Mouse (Mus musculus) liver, embryonic 16.5 days (tissue): ENCODE measurements around the gene Edn2. TPM values are rescaled to one million over a fixed set of nuclear protein-coding genes. Genes with fewer than 3 reads are reported as not detected.

ENCODE experiments used
- ATAC-seq: fragments of 200-750 bp; cut with Nextera tagmentation; 2 replicates; pipeline ENCODE4 v1.8.0; 2017; ENCODE audit warnings: low read depth, mild to moderate bottlenecking, moderate number of reproducible peaks, moderate library complexity
- H3K27ac ChIP-seq: fragments of 300-500 bp; sonication (generic); 2 replicates; pipeline ENCODE4 v1.5.1; 2014; ENCODE audit warnings: mild to moderate bottlenecking, low read length
- H3K27me3 ChIP-seq: fragments of 300-500 bp; sonication (generic); 2 replicates; pipeline ENCODE4 v1.6.1; 2014; ENCODE audit warnings: low read depth, low read length, mixed read lengths; ENCODE audit not compliant: control insufficient read depth, insufficient read depth
- H3K36me3 ChIP-seq: fragments of 300-500 bp; sonication (generic); 2 replicates; pipeline ENCODE4 v1.6.1; 2014; ENCODE audit warnings: mild to moderate bottlenecking; ENCODE audit not compliant: control insufficient read depth, insufficient read depth
- H3K4me1 ChIP-seq: fragments of 300-500 bp; sonication (generic); 2 replicates; pipeline ENCODE4 v1.6.1; 2014; ENCODE audit warnings: low read depth, low read length, mixed read lengths; ENCODE audit not compliant: control insufficient read depth
- H3K4me2 ChIP-seq: fragments of 300-500 bp; sonication (generic); 2 replicates; pipeline ENCODE4 v1.6.1; 2014; ENCODE audit warnings: low read depth, low read length, mixed read lengths
- H3K4me3 ChIP-seq: fragments of 300-500 bp; sonication (generic); 2 replicates; pipeline ENCODE4 v1.5.1; 2014; ENCODE audit warnings: low read depth, mild to moderate bottlenecking, low read length
- H3K9ac ChIP-seq: fragments of 300-500 bp; sonication (generic); 2 replicates; pipeline ENCODE4 v1.6.1; 2014; ENCODE audit warnings: low read depth, low read length
- H3K9me3 ChIP-seq: fragments of 300-500 bp; sonication (generic); replicated peaks from 2 replicates; pipeline ENCODE4 v1.6.1; 2016; ENCODE audit warnings: low read length; ENCODE audit not compliant: control insufficient read depth
- WGBS: fragments of 180-500 bp; shearing (Covaris S2); extraction: QIAGEN DNeasy Blood & Tissue Kit; methylation state at CpG from one replicate; pipeline ENCODE4 v1.1.7; 2014; ENCODE audit not compliant: insufficient replicate concordance; 5-methylcytosine and 5-hydroxymethylcytosine counted together
- polyA plus RNA-seq: library from polyadenylated mRNA; unstranded; fragments of >200 nt; fragmentation: Nextera tagmentation; extraction: Ambion mirVana; gene quantifications from 2 replicates; pipeline ENCODE4 v1.2.1, GENCODE M21; 2015

Gene Edn2
- polyA plus RNA-seq, 1 experiment from 2014 or later: 0.07 TPM

DNA sequence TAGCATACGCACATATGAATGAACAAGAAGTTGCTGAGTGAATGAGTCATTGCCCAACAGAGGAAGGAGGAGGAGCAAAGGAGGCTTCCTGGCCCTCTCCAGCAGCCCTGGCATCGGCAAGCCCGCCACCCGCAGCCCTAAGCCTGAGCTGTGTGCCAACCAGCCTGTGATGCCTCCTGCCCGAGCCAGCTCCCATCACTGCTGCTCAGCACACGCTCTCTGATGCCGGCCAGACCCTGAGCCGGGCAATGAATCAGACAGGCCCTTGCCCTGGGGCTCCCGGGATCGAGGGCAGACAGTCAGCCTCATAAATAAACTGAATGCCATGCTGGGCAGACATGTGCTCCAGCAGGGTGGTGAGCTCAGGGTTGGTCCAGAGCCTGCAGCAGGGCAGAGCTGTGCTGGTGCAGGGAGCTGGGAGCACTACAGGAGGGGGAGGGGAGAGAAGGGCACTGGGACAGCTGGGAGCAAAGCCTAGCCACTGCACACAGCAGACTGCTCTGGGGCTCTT lies 27.7 kb downstream of the Edn2 start:
- no peak for ATAC-seq
- 45% methylated on average over 10 of the region's 10 CpGs for WGBS
- no peak overlapping the region for H3K27ac ChIP-seq
- no peak overlapping the region for H3K4me2 ChIP-seq
- no peaks in the 10 kb centered on the region for H3K4me1 ChIP-seq
- no peaks in the 10 kb centered on the region for H3K27me3 ChIP-seq
- H3K9ac ChIP-seq: no peak overlapping the region
- no peaks in the 10 kb centered on the region for H3K9me3 ChIP-seq
- no peak overlapping the region for H3K4me3 ChIP-seq
- no peaks in the 10 kb centered on the region for H3K36me3 ChIP-seq

DNA sequence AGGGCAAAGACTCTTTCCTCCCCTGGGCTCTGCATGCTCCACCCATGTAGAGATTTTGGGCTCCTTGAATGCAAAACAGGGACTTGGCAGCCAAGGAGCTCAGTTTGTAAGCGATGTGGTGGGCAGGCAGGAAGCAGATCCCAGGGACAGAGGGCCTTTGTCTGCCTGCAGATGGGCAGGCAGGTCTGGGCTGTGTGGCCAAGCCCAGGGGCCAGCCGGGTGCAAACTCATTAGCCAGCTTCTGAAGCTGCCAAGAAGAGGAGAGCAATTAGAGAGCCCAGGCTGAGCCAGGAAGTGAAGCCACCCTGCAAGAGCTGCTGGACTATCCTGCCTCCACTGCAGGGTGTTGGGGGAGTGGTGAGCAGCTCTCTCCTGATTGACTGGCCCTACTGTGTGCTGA lies 28.9 kb downstream of the Edn2 start:
- no peaks in the 10 kb centered on the region for H3K9me3 ChIP-seq
- no peak overlapping the region for H3K9ac ChIP-seq
- no peak overlapping the region for H3K27ac ChIP-seq
- no peaks in the 10 kb centered on the region for H3K27me3 ChIP-seq
- H3K4me2 ChIP-seq: no peak overlapping the region
- 26% methylated on average over 2 of the region's 2 CpGs for WGBS
- no peak for ATAC-seq
- H3K4me1 ChIP-seq: no peaks in the 10 kb centered on the region
- no peaks in the 10 kb centered on the region for H3K36me3 ChIP-seq
- H3K4me3 ChIP-seq: no peak overlapping the region

DNA sequence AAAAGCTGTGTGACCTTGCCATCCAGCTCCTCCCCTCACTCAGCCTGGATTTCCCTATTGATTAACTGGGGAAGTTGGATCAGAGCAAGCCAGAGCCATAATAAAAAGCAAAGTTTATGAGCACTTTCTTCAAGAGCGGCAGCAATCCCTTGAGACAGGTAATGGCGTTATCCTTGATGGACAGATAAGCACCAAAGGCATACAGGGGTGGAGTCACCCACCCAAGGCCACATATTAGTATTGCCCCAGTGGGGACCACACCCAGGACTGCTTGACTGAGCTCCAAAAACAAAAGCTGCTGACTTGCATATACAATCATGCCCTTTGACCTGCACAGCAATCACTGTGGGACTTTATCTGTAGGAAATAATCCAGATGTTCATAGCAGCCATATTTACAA lies 31.0 kb downstream of the Edn2 start:
- Histone ChIP-seq H3K4me3 (no peak overlapping the region), H3K9ac (no peak overlapping the region), H3K9me3 (no peaks in the 10 kb centered on the region), H3K4me2 (no peak overlapping the region), H3K27me3 (no peaks in the 10 kb centered on the region), H3K4me1 (no peaks in the 10 kb centered on the region), H3K36me3 (no peaks in the 10 kb centered on the region), H3K27ac (no peak overlapping the region)
- WGBS: 63% methylated on average over 2 of the region's 2 CpGs
- no peak for ATAC-seq

DNA sequence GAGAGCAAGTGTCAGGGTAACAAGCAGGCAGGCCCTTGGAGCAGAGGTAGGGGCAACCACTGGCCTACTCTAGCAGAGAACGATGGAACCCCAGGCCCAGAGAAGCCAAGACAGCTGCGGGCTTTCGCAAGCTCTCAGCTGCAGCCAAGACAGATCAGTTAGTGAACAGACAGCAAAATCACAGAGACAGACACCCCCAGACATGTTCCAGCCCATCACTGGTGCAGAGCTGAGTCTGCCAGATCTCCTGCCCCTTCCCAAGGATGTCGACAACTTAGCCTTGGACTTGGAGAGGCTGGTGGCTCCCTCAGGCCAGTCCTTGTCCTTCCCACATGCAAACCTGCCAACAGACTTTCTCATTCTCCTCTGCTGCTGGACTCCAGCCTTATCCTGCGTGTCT lies 33.0 kb downstream of the Edn2 start:
- no peak overlapping the region for H3K4me2 ChIP-seq
- no peak overlapping the region for H3K9ac ChIP-seq
- H3K27me3 ChIP-seq: no peaks in the 10 kb centered on the region
- H3K27ac ChIP-seq: no peak overlapping the region
- no peaks in the 10 kb centered on the region for H3K36me3 ChIP-seq
- H3K4me1 ChIP-seq: no peaks in the 10 kb centered on the region
- H3K9me3 ChIP-seq: no peaks in the 10 kb centered on the region
- ATAC-seq: no peak
- no peak overlapping the region for H3K4me3 ChIP-seq
- WGBS: 72% methylated on average over 5 of the region's 5 CpGs

DNA sequence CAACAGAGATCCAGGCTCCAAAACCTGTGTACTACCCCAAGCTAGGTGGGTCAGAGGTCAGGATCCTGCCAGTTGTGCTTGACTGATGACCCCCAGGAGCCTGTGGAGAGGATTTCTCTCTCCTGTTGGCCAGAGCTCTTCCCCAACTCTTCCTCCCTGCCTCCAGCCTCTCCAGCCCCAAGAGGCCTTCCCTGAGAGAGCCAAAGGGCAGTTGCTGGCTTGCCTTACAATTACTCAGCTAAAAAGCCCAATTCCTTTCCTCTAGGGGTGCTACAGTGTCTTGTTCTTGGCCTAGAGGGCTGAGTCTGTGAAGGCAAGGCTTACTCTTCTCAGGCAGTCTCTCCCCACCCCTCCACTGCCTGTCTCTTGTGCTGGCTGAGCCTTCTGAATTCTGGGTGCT lies 34.0 kb downstream of the Edn2 start:
- no peak overlapping the region for H3K9ac ChIP-seq
- H3K9me3 ChIP-seq: no peaks in the 10 kb centered on the region
- no peaks in the 10 kb centered on the region for H3K4me1 ChIP-seq
- no peak overlapping the region for H3K4me3 ChIP-seq
- H3K36me3 ChIP-seq: no peaks in the 10 kb centered on the region
- no peaks in the 10 kb centered on the region for H3K27me3 ChIP-seq
- no peak overlapping the region for H3K4me2 ChIP-seq
- ATAC-seq: no peak
- no peak overlapping the region for H3K27ac ChIP-seq

DNA sequence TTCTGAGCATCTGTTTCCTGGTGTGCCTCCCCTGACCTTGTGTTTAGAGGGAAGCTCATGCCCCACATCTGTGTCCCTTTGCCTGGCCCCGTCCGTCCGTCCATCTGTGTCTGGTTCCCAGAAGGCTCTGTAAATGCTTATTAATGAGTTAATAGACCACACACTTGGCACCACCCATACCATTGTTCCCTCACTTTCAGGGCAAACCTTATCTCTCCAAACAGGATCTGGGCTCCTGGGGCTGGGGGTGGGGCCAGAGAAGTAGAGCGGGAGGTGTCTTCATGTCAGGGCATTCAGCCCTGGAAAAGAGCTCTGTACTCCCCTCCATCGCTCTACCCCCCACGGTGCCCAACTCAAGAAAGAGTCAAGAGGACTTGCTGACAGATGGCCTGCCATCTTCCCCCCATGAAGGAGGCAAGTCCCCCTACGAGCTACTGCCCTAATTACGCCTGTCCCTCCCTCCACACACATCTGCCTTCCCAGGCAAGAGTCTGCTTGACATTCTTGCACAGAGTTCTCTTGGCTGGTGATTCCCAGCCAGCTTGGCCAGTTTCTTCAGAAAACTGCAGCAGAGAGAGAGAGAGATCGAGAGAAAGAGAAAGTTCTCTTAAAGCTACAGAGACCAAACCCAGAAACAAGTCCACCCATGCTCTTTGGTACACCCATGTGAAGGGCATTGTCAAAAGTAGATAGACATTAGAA lies 38.3 kb downstream of the Edn2 start:
- no peak overlapping the region for H3K4me3 ChIP-seq
- H3K27ac ChIP-seq: no peak overlapping the region
- H3K9me3 ChIP-seq: no peaks in the 10 kb centered on the region
- no peaks in the 10 kb centered on the region for H3K27me3 ChIP-seq
- WGBS: 24% methylated on average over 9 of the region's 9 CpGs
- ATAC-seq: no peak
- no peaks in the 10 kb centered on the region for H3K36me3 ChIP-seq
- no peak overlapping the region for H3K4me2 ChIP-seq
- no peaks in the 10 kb centered on the region; the same call in 1 of the 2 replicates for H3K4me1 ChIP-seq
- H3K9ac ChIP-seq: no peak overlapping the region

GRCm38 (mm10) chr4:120200551-120201266 lies 39.7 kb downstream of the Edn2 start:
- Histone ChIP-seq H3K9me3 (no peaks in the 10 kb centered on the region), H3K4me3 (no peak overlapping the region), H3K36me3 (no peaks in the 10 kb centered on the region), H3K27ac (no peak overlapping the region), H3K27me3 (no peaks in the 10 kb centered on the region), H3K9ac (no peak overlapping the region), H3K4me1 (no peaks in the 10 kb centered on the region; the same call in 1 of the 2 replicates), H3K4me2 (no peak overlapping the region)
- WGBS: 61% methylated on average over 7 of the region's 7 CpGs
- no peak for ATAC-seq

- Histone ChIP-seq H3K9ac (no peak overlapping the region), H3K27ac (no peak overlapping the region), H3K4me2 (no peak overlapping the region), H3K9me3 (no peaks in the 10 kb centered on the region), H3K36me3 (no peaks in the 10 kb centered on the region), H3K4me1 (no peaks in the 10 kb centered on the region; the same call in 1 of the 2 replicates), H3K4me3 (no peak overlapping the region), H3K27me3 (no peaks in the 10 kb centered on the region)
- 43% methylated on average over 9 of the region's 9 CpGs for WGBS
- peak; percentile 47; the same call in 1 of the 2 replicates for ATAC-seq
Observed at GRCm38 (mm10) chr4:120204357-120204942, 43.4 kb downstream of the Edn2 start.

DNA sequence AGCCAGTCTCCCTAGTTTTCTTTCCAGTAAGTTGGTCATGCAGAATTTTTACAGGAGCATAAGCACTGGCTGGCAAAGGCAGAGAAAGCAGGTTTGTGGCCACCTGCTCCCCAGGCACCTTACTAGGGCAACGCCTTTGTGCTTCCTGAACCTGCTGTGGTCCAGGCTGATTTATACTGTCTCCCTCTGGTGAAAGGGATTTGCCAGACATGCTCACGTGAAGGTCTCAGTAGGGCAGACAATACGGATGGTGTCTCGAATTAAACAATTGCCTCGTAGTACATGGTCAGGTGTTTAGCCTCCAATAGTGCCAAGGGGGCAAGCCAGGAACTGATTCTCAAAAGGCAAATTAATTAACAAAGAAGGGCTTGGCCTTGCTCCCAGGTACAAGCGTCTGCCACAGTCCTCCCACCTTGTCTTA lies 45.5 kb downstream of the Edn2 start:
- Histone ChIP-seq H3K4me1 (no peaks in the 10 kb centered on the region; the same call in 1 of the 2 replicates), H3K9ac (no peak overlapping the region), H3K9me3 (no peaks in the 10 kb centered on the region), H3K27me3 (no peaks in the 10 kb centered on the region), H3K4me2 (no peak overlapping the region), H3K4me3 (no peak overlapping the region), H3K27ac (no peak overlapping the region), H3K36me3 (no peaks in the 10 kb centered on the region)
- no peak for ATAC-seq
- WGBS: 56% methylated on average over 6 of the region's 6 CpGs
